Mouse (Mus musculus): ENCODE results near the gene Gfm2. TPM values are rescaled to one million over a fixed set of nuclear protein-coding genes. Genes with fewer than 3 reads are reported as not detected.

The Gfm2 gene
- total RNA-seq, 2 experiments from 2014 or later, result 49.0 to 51.3 TPM

DNA sequence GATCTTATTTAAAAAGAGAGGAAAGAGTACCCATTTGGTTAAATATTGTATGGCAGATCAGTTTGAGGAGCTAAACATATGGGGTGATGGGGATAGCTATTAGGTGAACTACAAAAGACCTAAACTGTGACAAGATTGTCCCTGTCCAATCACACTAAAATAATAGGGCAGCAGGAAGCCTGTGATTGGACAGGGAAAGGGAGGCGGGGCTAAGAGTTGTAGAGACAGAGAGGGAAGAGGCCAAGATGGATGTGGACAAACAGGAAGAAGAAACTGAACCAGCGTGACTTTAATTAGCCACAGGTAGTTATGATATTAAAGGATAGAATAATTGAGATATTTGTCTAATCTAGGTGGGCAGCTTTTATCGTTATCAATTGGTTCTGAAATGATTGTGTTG lies 82.3 kb downstream of the Gfm2 start:
- intact Hi-C loops (cut with DNase I), result no loop called here
- DNase-seq (ENCODE audit: low spot score), result no peak

DNA sequence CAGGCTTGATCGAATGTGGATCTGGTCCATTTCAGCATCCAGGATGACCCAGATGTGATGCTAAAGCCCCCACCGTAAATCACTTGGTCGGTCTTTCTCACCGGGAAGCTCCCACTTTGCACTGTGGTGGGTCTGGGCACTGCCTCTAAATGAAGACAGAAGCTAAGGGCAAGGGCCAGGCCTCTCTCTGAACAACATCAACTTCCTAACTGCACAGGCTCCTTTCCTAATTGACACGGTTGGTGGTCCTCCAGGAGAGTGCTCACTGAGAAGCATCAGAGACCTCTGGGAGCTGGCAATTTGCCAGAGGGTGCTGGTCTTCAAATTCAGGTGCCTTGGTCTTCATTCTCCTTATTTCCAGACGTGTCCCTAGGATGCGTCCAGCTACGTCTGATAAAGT lies 86.1 kb downstream of the Gfm2 start:
- intact Hi-C loops (cut with DNase I), result no loop called here
- DNase-seq (ENCODE audit: low spot score), result no peak

DNA sequence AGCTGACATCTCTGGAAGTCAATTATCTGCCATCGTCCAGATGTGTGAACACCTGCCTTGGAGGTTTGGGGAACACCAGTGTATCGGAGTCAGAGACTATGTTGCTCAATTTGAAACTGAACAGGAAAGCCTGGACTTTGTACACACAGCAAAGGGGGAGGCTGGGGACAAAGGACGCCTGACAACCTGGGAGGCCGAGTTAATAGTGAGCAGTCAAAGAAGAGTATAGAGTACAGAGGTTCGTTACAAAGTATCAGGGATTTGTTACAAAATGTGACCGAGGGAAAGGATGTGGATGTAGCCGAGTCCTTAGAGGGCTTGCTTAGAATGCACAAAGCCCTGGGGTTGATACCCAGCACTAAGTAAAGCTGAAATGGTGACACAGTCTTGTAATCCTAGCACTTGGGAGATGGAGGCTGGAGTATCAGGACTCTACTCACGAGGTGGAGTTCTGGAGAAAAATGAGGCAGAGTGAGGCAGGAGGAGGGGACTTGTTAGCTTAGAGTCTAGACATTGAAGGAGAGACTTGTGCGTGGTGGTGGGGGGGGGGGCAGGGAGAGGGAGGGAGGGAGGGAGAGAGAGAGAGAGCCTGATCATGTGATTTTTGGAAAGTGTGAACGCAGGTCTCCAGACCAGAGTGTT lies 86.7 kb downstream of the Gfm2 start:
- intact Hi-C loops (cut with DNase I), result no loop called here
- no peak for DNase-seq (ENCODE audit: low spot score)

- intact Hi-C loops (cut with DNase I), result no loop called here
- DNase-seq (ENCODE audit: low spot score), result no peak
These were observed 87.4 kb downstream of the Gfm2 start for GRCm38 (mm10) chr13:97225130-97225529.

GRCm38 (mm10) chr13:97227795-97228194 lies 90.1 kb downstream of the Gfm2 start:
- no peak for DNase-seq (ENCODE audit: low spot score)
- intact Hi-C loops (cut with DNase I), result no loop called here

GRCm38 (mm10) chr13:97230101-97230500 lies 92.4 kb downstream of the Gfm2 start:
- intact Hi-C loops (cut with DNase I), result loop anchor here (10.0 kb wide), 1 partner anchor 525 kb away; no protein-coding TSS in a partner anchor
- no peak for DNase-seq (ENCODE audit: low spot score)

Other genes starting within 250 kb of the Gfm2 start
- under 1 TPM; 0.10 to 0.11 TPM for gene Gcnt4, start 213.2 kb upstream of the Gfm2 start, total RNA-seq (2021)
- not detected for gene 1700029F12Rik, start 103.6 kb upstream of the Gfm2 start, total RNA-seq (2021)
- gene Fam169a, start 70.7 kb upstream of the Gfm2 start, total RNA-seq (2021), result under 1 TPM; 0.10 to 0.20 TPM
- 10 to 100 TPM in 1 of 2 experiments, not detected in 1; 10.5 TPM for gene Gm6169, start 38.7 kb upstream of the Gfm2 start, total RNA-seq (2021)
- 10 to 100 TPM; 42.8 to 43.9 TPM for gene Nsa2, start within 50 bp of the Gfm2 start, total RNA-seq (2021)
- gene Hexb, start 60.4 kb downstream of the Gfm2 start, total RNA-seq (2021), result 10 to 100 TPM; 20.8 to 23.2 TPM
- 1 to 10 TPM; 5.6 to 6.4 TPM for gene Enc1, start 103.2 kb downstream of the Gfm2 start, total RNA-seq (2021)